ENCODE assay signal across 15 mouse cellular contexts in the genomic region with DNA sequence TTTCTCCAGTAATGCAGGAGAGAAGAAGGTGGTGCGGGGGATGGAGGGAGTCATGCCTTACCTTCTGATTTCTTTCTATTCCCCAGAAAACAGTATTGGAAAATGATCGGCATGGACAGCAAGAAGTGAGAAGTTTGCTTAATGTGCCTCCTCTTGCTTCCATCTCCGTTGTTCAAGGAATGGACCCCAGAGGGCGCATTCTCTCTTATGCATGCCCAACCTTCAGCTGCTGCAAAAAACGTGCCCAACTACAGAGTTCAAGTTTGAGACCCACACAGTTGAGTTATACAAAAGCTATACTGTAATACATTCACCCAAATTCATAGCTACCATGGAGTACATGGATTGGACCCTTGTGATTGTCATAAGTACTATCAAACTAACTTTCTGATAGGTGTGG. TPM values are rescaled to one million over a fixed set of nuclear protein-coding genes. Genes with fewer than 3 reads are reported as not detected.
DNase-seq lines count a peak whose midpoint lies in the region; ATAC-seq and TF ChIP-seq lines count a peak whose summit lies in the region.
"Had no signal": no experiment of that assay in that cellular context is flagged by ENCODE, and none has a peak within 500 bp of the region (broad histone marks: within the 10 kb centered on the region; RNA-seq: fewer than 3 reads in every experiment).

No protein-coding gene starts in this region.

- no peak for ATAC-seq in heart, postnatal 0 days (ENCODE audit: insufficient read depth, low read depth)
- ATAC-seq in lung, postnatal 0 days: no peak
- ATAC-seq in Patski: no peak
- ATAC-seq in megakaryocyte progenitor cell, adult 5-6 weeks (replicated peaks; ENCODE audit: poor library complexity): peak; percentile 70
- no peak for ATAC-seq in activated CD4-positive, CD25-positive, alpha-beta regulatory T cell, adult 4 months
- ATAC-seq: midbrain, embryonic 16.5 days had no signal

- H3K36me3 ChIP-seq in heart, postnatal 0 days (replicated peaks; ENCODE audit: control insufficient read depth, insufficient read depth, low read length): no peaks in the 10 kb centered on the region
- no peaks in the 10 kb centered on the region for H3K36me3 ChIP-seq in lung, postnatal 0 days (ENCODE audit: insufficient read depth, low read length)
- H3K36me3 ChIP-seq: hindbrain, embryonic 12.5 days; limb, embryonic 15.5 days; stomach, embryonic 15.5 days had no signal

- H3K27ac ChIP-seq in heart, postnatal 0 days (ENCODE audit: low read depth): no peak overlapping the region
- H3K27ac ChIP-seq in lung, postnatal 0 days (ENCODE audit: low read length): no peak overlapping the region
- H3K27ac ChIP-seq: hindbrain, embryonic 12.5 days; limb, embryonic 15.5 days; stomach, embryonic 15.5 days had no signal

- H3K4me2 ChIP-seq in heart, postnatal 0 days (ENCODE audit: low read depth, low read length): no peak overlapping the region
- no peak overlapping the region for H3K4me2 ChIP-seq in lung, postnatal 0 days (replicated peaks; ENCODE audit: low read depth, low read length)
- H3K4me2 ChIP-seq: hindbrain, embryonic 12.5 days; limb, embryonic 15.5 days; stomach, embryonic 15.5 days had no signal

- in situ Hi-C loops in Patski (cut with MboI; ENCODE audit: low pct_unique_long_range_greater_than_20kb): no loop called here

- CTCF ChIA-PET in Patski (lab: Charles Lee): interaction anchor here (1.3 to 2.0 kb wide), 4 partner anchors 9 to 13 kb away, joined by 3 to 7 read pairs (median 5); no protein-coding TSS in a partner anchor

- TF ChIP-seq EP300 in heart, postnatal 0 days (IDR thresholded peaks at IDR 0.05; ENCODE audit: low read depth): no peak
- no peak for TF ChIP-seq EP300 in lung, postnatal 0 days (IDR thresholded peaks at IDR 0.05)

- H3K9ac ChIP-seq in heart, postnatal 0 days (replicated peaks; ENCODE audit: low read depth, low read length): no peak overlapping the region
- H3K9ac ChIP-seq in lung, postnatal 0 days (replicated peaks; ENCODE audit: low read depth): no peak overlapping the region
- H3K9ac ChIP-seq: hindbrain, embryonic 12.5 days; limb, embryonic 15.5 days; stomach, embryonic 15.5 days had no signal

- no peaks in the 10 kb centered on the region for H3K27me3 ChIP-seq in heart, postnatal 0 days (ENCODE audit: control insufficient read depth, insufficient read depth, low read length)
- H3K27me3 ChIP-seq in lung, postnatal 0 days (replicated peaks; ENCODE audit: insufficient read depth, low read length): no peaks in the 10 kb centered on the region
- peaks cover 5% of the 10 kb centered on the region for H3K27me3 ChIP-seq in Patski
- H3K27me3 ChIP-seq: hindbrain, embryonic 12.5 days; limb, embryonic 15.5 days; stomach, embryonic 15.5 days had no signal

- no peaks in the 10 kb centered on the region for H3K4me1 ChIP-seq in heart, postnatal 0 days (ENCODE audit: control insufficient read depth, insufficient read depth)
- no peaks in the 10 kb centered on the region for H3K4me1 ChIP-seq in lung, postnatal 0 days (ENCODE audit: insufficient read depth, low read depth, low read length)
- H3K4me1 ChIP-seq: hindbrain, embryonic 12.5 days; limb, embryonic 15.5 days; stomach, embryonic 15.5 days had no signal

- POLR2A ChIA-PET in Patski (lab: Charles Lee): no interaction called here

- H3K9me3 ChIP-seq in heart, postnatal 0 days (replicated peaks; ENCODE audit: control insufficient read depth, low read length): no peaks in the 10 kb centered on the region
- no peaks in the 10 kb centered on the region for H3K9me3 ChIP-seq in lung, postnatal 0 days (ENCODE audit: low read length)
- H3K9me3 ChIP-seq: hindbrain, embryonic 12.5 days; limb, embryonic 15.5 days; stomach, embryonic 15.5 days had no signal

- no peak overlapping the region for H3K4me3 ChIP-seq in heart, postnatal 0 days (ENCODE audit: low read depth, low read length)
- no peak overlapping the region for H3K4me3 ChIP-seq in lung, postnatal 0 days (ENCODE audit: low read depth, low read length)
- H3K4me3 ChIP-seq: hindbrain, embryonic 12.5 days; limb, embryonic 15.5 days; stomach, embryonic 15.5 days had no signal

- 59% methylated on average over 5 of the region's 5 CpGs for WGBS in heart, postnatal 0 days
- 73% methylated on average over 5 of the region's 5 CpGs for WGBS in lung, postnatal 0 days

- TF ChIP-seq CTCF in heart, postnatal 0 days (IDR thresholded peaks at IDR 0.05; ENCODE audit: low read depth): peak; percentile 36
- TF ChIP-seq CTCF in lung, postnatal 0 days (IDR thresholded peaks at IDR 0.05): peak; percentile 35
- TF ChIP-seq CTCF in Patski (IDR thresholded peaks at IDR 0.05): peak; percentile 58

- no peak for DNase-seq in heart, postnatal 0 days (ENCODE audit: low spot score)
- DNase-seq in heart, adult 11 months: no peak
- DNase-seq in lung, postnatal 0 days (ENCODE audit: low spot score): no peak
- DNase-seq in lung, postnatal 4 days: no peak
- DNase-seq in Patski (ENCODE audit: low read depth, low spot score): no peak
- DNase-seq in right cerebral cortex, postnatal 14 days: no peak

RNA-seq across cellular contexts. Expression of a gene that starts 16.5 kb away (rescaled TPM):
- total RNA-seq in heart, postnatal 0 days (2014; rRNA removed; ENCODE audit: low replicate concordance): not detected in 2 replicates
- 0.29 TPM in 1 of 2 replicates, not detected in the other for polyA plus RNA-seq in heart, postnatal 0 days (2015; fragmentation: Nextera tagmentation; extraction: Ambion mirVana)
- 1.7 and 3.1 TPM in 2 replicates for polyA plus RNA-seq in lung, postnatal 0 days (2015; fragmentation: Nextera tagmentation; extraction: Ambion mirVana)
- 0.26 TPM for polyA plus RNA-seq in Patski (2021)
- not detected in 2 replicates for total RNA-seq in megakaryocyte progenitor cell, adult 5-6 weeks (2015)
- not detected in 2 replicates for total RNA-seq in megakaryocyte progenitor cell, adult 5-6 weeks (2017)
- polyA plus RNA-seq in activated CD4-positive, CD25-positive, alpha-beta regulatory T cell, adult 4 months (2017; shearing (Covaris generic)): not detected
- polyA plus RNA-seq: limb, embryonic 15.5 days; stomach, embryonic 15.5 days had no signal

RNA-seq across cellular contexts. Expression of a gene that starts 20.2 kb away (rescaled TPM):
- not detected in 2 replicates for total RNA-seq in heart, postnatal 0 days (2014; rRNA removed; ENCODE audit: low replicate concordance)
- 0.12 TPM in 1 of 2 replicates, not detected in the other for polyA plus RNA-seq in heart, postnatal 0 days (2015; fragmentation: Nextera tagmentation; extraction: Ambion mirVana)
- polyA plus RNA-seq in lung, postnatal 0 days (2015; fragmentation: Nextera tagmentation; extraction: Ambion mirVana): 0.30 and 0.40 TPM in 2 replicates
- not detected for polyA plus RNA-seq in Patski (2021)
- total RNA-seq in megakaryocyte progenitor cell, adult 5-6 weeks (2015): not detected in 2 replicates
- total RNA-seq in megakaryocyte progenitor cell, adult 5-6 weeks (2017): not detected in 2 replicates
- not detected for polyA plus RNA-seq in activated CD4-positive, CD25-positive, alpha-beta regulatory T cell, adult 4 months (2017; shearing (Covaris generic))
- total RNA-seq: layer of hippocampus, adult 8-10 months had no signal
- polyA plus RNA-seq: forebrain, embryonic 11.5 days; gonadal fat pad, adult 2 months; limb, embryonic 15.5 days; midbrain, embryonic 16.5 days; stomach, embryonic 15.5 days had no signal

RNA-seq across cellular contexts. Expression of a gene that starts 38.9 kb away (rescaled TPM):
- 6.6 and 9.4 TPM in 2 replicates for total RNA-seq in heart, postnatal 0 days (2014; rRNA removed; ENCODE audit: low replicate concordance)
- 23.8 and 25.7 TPM in 2 replicates for polyA plus RNA-seq in heart, postnatal 0 days (2015; fragmentation: Nextera tagmentation; extraction: Ambion mirVana)
- 40.6 and 50.1 TPM in 2 replicates for polyA plus RNA-seq in lung, postnatal 0 days (2015; fragmentation: Nextera tagmentation; extraction: Ambion mirVana)
- 13.2 TPM for polyA plus RNA-seq in Patski (2021)
- 10.8 and 20.4 TPM in 2 replicates for total RNA-seq in megakaryocyte progenitor cell, adult 5-6 weeks (2015)
- 8.7 and 15.3 TPM in 2 replicates for total RNA-seq in megakaryocyte progenitor cell, adult 5-6 weeks (2017)
- 1 to 10 TPM; 8.5 to 9.2 TPM for polyA plus RNA-seq in activated CD4-positive, CD25-positive, alpha-beta regulatory T cell, adult 4 months (2017; shearing (Covaris generic))

RNA-seq across cellular contexts. Expression of a gene that starts 52.4 kb away (rescaled TPM):
- 0.97 and 6.1 TPM in 2 replicates for total RNA-seq in heart, postnatal 0 days (2014; rRNA removed; ENCODE audit: low replicate concordance)
- 0.10 and 0.19 TPM in 2 replicates for polyA plus RNA-seq in heart, postnatal 0 days (2015; fragmentation: Nextera tagmentation; extraction: Ambion mirVana)
- polyA plus RNA-seq in lung, postnatal 0 days (2015; fragmentation: Nextera tagmentation; extraction: Ambion mirVana): 2.5 and 3.1 TPM in 2 replicates
- not detected for polyA plus RNA-seq in Patski (2021)
- total RNA-seq in megakaryocyte progenitor cell, adult 5-6 weeks (2015): not detected in 2 replicates
- not detected in 2 replicates for total RNA-seq in megakaryocyte progenitor cell, adult 5-6 weeks (2017)
- not detected for polyA plus RNA-seq in activated CD4-positive, CD25-positive, alpha-beta regulatory T cell, adult 4 months (2017; shearing (Covaris generic))
- polyA plus RNA-seq: forebrain, embryonic 11.5 days; hindbrain, embryonic 12.5 days; midbrain, embryonic 16.5 days had no signal
